Mouse (Mus musculus) urinary bladder, adult 2 months (tissue): ENCODE measurements around the gene Ifi27. TPM values are rescaled to one million over a fixed set of nuclear protein-coding genes. Genes with fewer than 3 reads are reported as not detected.
"Not testable (repeated sequence)": the region's sequence is repeated elsewhere in the genome, so short reads cannot be mapped to it uniquely, and the experiment has no call there.

ENCODE experiments used
- DNase-seq: peaks from one replicate; pipeline ENCODE4 v3.0.0; 2022; ENCODE audit warnings: low spot score
- polyA plus RNA-seq: library from polyadenylated mRNA; depleted of rRNA; stranded (reverse); fragments of >200 nt; gene quantifications from 2 replicates; pipeline ENCODE4 v1.2.3, GENCODE M21; 2012; rRNA removed

Ifi27 gene
- 201 and 267 TPM in 2 replicates for polyA plus RNA-seq

GRCm38 (mm10) chr12:103433986-103434731 lies at the start of gene Ifi27:
Ifi27 (plus strand) TSS chr12:103434211.
- no peak for DNase-seq

- DNase-seq: peak; percentile 90
Measured at GRCm38 (mm10) chr12:103388505-103389347, 45.3 kb upstream of the Ifi27 start, which contains the start of gene Otub2. Otub2 (plus strand) TSS chr12:103388682.

- no peak for DNase-seq
Measured at GRCm38 (mm10) chr12:103389348-103389727, 44.7 kb upstream of the Ifi27 start.

- DNase-seq: no peak
Measured at GRCm38 (mm10) chr12:103389982-103390381, 44.0 kb upstream of the Ifi27 start.

GRCm38 (mm10) chr12:103391098-103391497 lies 42.9 kb upstream of the Ifi27 start:
- no peak for DNase-seq

- no peak for DNase-seq
Measured at GRCm38 (mm10) chr12:103393528-103393927, 40.5 kb upstream of the Ifi27 start.

GRCm38 (mm10) chr12:103395486-103396275 lies 38.3 kb upstream of the Ifi27 start:
- DNase-seq: peak; percentile 47

- DNase-seq: no peak
Measured at GRCm38 (mm10) chr12:103396751-103397150, 37.3 kb upstream of the Ifi27 start.

GRCm38 (mm10) chr12:103404131-103404530 lies 29.9 kb upstream of the Ifi27 start:
- DNase-seq: no peak

GRCm38 (mm10) chr12:103407720-103408119 lies 26.3 kb upstream of the Ifi27 start, which contains the start of gene 9330161L09Rik:
9330161L09Rik (minus strand) TSS chr12:103407820.
- no peak for DNase-seq

- no peak for DNase-seq
Measured at GRCm38 (mm10) chr12:103408144-103408543, 25.9 kb upstream of the Ifi27 start.

- DNase-seq: no peak
Measured at GRCm38 (mm10) chr12:103425016-103425728, 8.8 kb upstream of the Ifi27 start.

- DNase-seq: peak; percentile 79
Measured at GRCm38 (mm10) chr12:103425729-103426470, 8.1 kb upstream of the Ifi27 start, which contains the start of gene Ddx24. Ddx24 (minus strand) TSS chr12:103425830.

GRCm38 (mm10) chr12:103426710-103427109 lies 7.3 kb upstream of the Ifi27 start:
- no peak for DNase-seq

- DNase-seq: no peak
Measured at GRCm38 (mm10) chr12:103433430-103433829, 581 bp upstream of the Ifi27 start.

GRCm38 (mm10) chr12:103434861-103435260 lies 850 bp downstream of the Ifi27 start:
- DNase-seq: no peak

- no peak for DNase-seq
Measured at GRCm38 (mm10) chr12:103437601-103438000, 3.6 kb downstream of the Ifi27 start.

- DNase-seq: no peak
Measured at GRCm38 (mm10) chr12:103443524-103443923, 9.5 kb downstream of the Ifi27 start, which contains the start of gene Ifi27l2a. Ifi27l2a (minus strand) TSS chr12:103443680.

- DNase-seq: not testable (repeated sequence)
Measured at GRCm38 (mm10) chr12:103444261-103444660, 10.2 kb downstream of the Ifi27 start.

GRCm38 (mm10) chr12:103445060-103445459 lies 11.0 kb downstream of the Ifi27 start:
- no peak for DNase-seq
